ENCODE assay signal across 8 mouse cellular contexts in the genomic region with DNA sequence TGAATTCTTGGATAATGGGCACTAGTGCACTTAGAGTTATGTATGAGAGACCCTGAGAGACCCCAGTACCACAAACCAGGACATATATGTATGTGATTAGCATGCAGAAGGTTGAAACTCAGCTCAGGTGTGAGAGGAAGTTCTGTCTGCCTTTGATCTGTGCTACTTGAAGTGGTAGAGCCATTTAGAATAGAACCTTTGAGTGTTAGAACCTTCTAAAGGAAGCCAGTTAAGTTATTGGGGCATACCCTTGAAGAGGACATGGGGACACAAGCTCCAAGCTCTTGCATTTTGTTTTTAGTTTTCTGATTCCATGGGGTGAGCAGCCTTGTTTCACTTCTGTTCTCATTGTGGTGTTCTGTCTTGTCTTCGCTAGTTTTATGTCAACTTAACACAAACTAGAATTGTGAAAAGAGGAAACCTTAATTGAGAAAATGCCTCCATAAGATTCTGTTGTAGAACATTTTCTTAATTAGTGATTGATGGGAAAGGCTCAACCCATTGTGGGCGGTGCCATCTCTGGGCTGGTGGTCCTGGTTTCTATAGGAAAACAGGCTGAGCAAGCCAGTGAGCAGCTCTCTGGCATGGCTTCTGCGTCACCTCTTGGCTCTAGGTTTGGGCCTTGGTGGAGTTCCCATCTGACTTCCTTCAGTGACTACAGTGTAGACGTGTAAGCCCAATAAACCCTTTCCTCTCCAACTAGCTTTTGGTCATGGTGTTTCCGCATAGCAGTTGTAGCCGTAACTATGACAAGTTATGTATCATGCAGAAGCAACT. TPM values are rescaled to one million over a fixed set of nuclear protein-coding genes. Genes with fewer than 3 reads are reported as not detected.
A peak's percentile ranks its signal among the peaks of the same experiment; 100 is the strongest.
DNase-seq lines count a peak whose midpoint lies in the region; ATAC-seq lines count a peak whose summit lies in the region.

No protein-coding gene starts in this region.

- peak; percentile 10; the same call in 1 of the 2 replicates for ATAC-seq in frontal cortex, adult (ENCODE audit: low TSS enrichment)

- DNase-seq in frontal cortex, postnatal 10 days (ENCODE audit: low spot score in 2 of 2), result no peak
- peak; percentile 15 to 17 for DNase-seq in left cerebral cortex, adult 18-20 months (ENCODE audit: low spot score in 2 of 2)
- DNase-seq in left cerebral cortex, adult 11 months (ENCODE audit: low spot score), result no peak
- peak; percentile 43 for DNase-seq in CD4-positive helper T cell, adult 2 months (ENCODE audit: low read depth, low spot score)
- peak; percentile 30 to 34 for DNase-seq in adrenal gland, postnatal 36 days
- DNase-seq in frontal cortex, adult 2 months (ENCODE audit: extremely low spot score in 1 of 2, low spot score in 1 of 2), result no peak
- DNase-seq in cerebellum, postnatal 4 days (ENCODE audit: low spot score in 2 of 2), result no peak

RNA-seq across cellular contexts. Expression of a gene that starts 57.0 kb away (rescaled TPM):
- total RNA-seq in left cerebral cortex, adult 18-20 months (2021), result 10 to 100 TPM; 40.2 to 40.7 TPM
- total RNA-seq in adrenal gland, postnatal 36 days (2021), result 10 to 100 TPM; 29.7 to 32.9 TPM
- 31.8 and 35.8 TPM in 2 replicates for polyA plus RNA-seq in frontal cortex, adult 2 months (2012; rRNA removed)

Comparison
In these comparisons a context has a peak if more than half of its experiments do, and no peak if none do; other contexts are left out.
1. DNase-seq: peak in left cerebral cortex, adult 18-20 months (2 of 2), CD4-positive helper T cell, adult 2 months (single experiment) and adrenal gland, postnatal 36 days (2 of 2); none in frontal cortex, postnatal 10 days (0 of 2), left cerebral cortex, adult 11 months (single experiment), frontal cortex, adult 2 months (0 of 2) and cerebellum, postnatal 4 days (0 of 2).